Mouse (Mus musculus) myocyte (in vitro differentiated cells): ENCODE measurements around the gene Klk1b21. TPM values are rescaled to one million over a fixed set of nuclear protein-coding genes. Genes with fewer than 3 reads are reported as not detected.

ENCODE experiments used
- H3K27me3 ChIP-seq: one replicate; pipeline ENCODE4 v1.6.1; 2011; ENCODE audit not compliant: control insufficient read depth, insufficient read depth, insufficient read length
- H3K36me3 ChIP-seq: one replicate; pipeline ENCODE4 v1.6.1; 2011; ENCODE audit not compliant: control insufficient read depth, insufficient read depth
- H3K4me2 ChIP-seq: one replicate; pipeline ENCODE4 v1.6.1; 2011; ENCODE audit warnings: low read depth, control low read depth
- H3K4me3 ChIP-seq: one replicate; pipeline ENCODE4 v1.5.1; 2011; ENCODE audit warnings: mild to moderate bottlenecking, control low read depth, moderate library complexity
- H3K79me2 ChIP-seq: one replicate; pipeline ENCODE4 v1.6.1; 2011; ENCODE audit not compliant: control insufficient read depth, insufficient read depth
- H3ac ChIP-seq: one replicate; pipeline ENCODE4 v1.6.1; 2011; ENCODE audit not compliant: control insufficient read depth, insufficient read length
- CEBPB ChIP-seq: IDR thresholded peaks from 2 replicates; pipeline ENCODE4 v1.6.1; 2011; ENCODE audit warnings: mild to moderate bottlenecking, moderate library complexity; ENCODE audit not compliant: poor library complexity, insufficient read depth, severe bottlenecking
- E2F4 ChIP-seq: IDR thresholded peaks from one replicate; pipeline ENCODE4 v1.6.1; 2011; ENCODE audit warnings: mild to moderate bottlenecking, control low read depth, moderate library complexity; ENCODE audit not compliant: insufficient read depth
- MAX ChIP-seq: IDR thresholded peaks from one replicate; pipeline ENCODE4 v1.6.1; 2011; ENCODE audit warnings: low read depth, mild to moderate bottlenecking, control low read depth
- MYOD1 ChIP-seq, 3 experiments: IDR thresholded peaks; one replicate each; pipeline ENCODE4 v1.6.1; 2011; ENCODE audit warnings: control low read depth in 2 of 3, low read depth in 2 of 3, mild to moderate bottlenecking in 2 of 3, moderate library complexity in 1 of 3; ENCODE audit not compliant: insufficient read length in 2 of 3, control insufficient read depth in 1 of 3
- MYOG ChIP-seq, 3 experiments: IDR thresholded peaks; one replicate each; pipeline ENCODE4 v1.6.1; 2011; ENCODE audit warnings: control low read depth in 2 of 3, low read depth in 2 of 3, mild to moderate bottlenecking in 2 of 3; ENCODE audit not compliant: insufficient read length in 2 of 3, control insufficient read depth in 1 of 3, insufficient read depth in 1 of 3
- POLR2A ChIP-seq: IDR thresholded peaks from one replicate; pipeline ENCODE4 v1.6.1; 2011; ENCODE audit warnings: low read depth, mild to moderate bottlenecking, control low read depth, moderate library complexity; ENCODE audit not compliant: insufficient read length
- POLR2AphosphoS2 ChIP-seq: IDR thresholded peaks from one replicate; pipeline ENCODE4 v1.6.1; 2011; ENCODE audit warnings: low read depth, control low read depth; ENCODE audit not compliant: insufficient read length
- REST ChIP-seq: IDR thresholded peaks from one replicate; pipeline ENCODE4 v1.6.1; 2011; ENCODE audit warnings: mild to moderate bottlenecking, control low read depth, moderate library complexity; ENCODE audit not compliant: insufficient read depth, insufficient read length
- SRF ChIP-seq: IDR thresholded peaks from one replicate; pipeline ENCODE4 v1.6.1; 2011; ENCODE audit warnings: low read depth; ENCODE audit not compliant: control insufficient read depth, insufficient read length
- TCF12 ChIP-seq: IDR thresholded peaks from one replicate; pipeline ENCODE4 v1.6.1; 2011; ENCODE audit warnings: mild to moderate bottlenecking, control low read depth; ENCODE audit not compliant: poor library complexity, insufficient read depth, severe bottlenecking
- TCF3 ChIP-seq: IDR thresholded peaks from one replicate; pipeline ENCODE4 v1.6.1; 2011; ENCODE audit warnings: low read depth, control low read depth; ENCODE audit not compliant: insufficient read length
- USF1 ChIP-seq: IDR thresholded peaks from one replicate; pipeline ENCODE4 v1.6.1; 2011; ENCODE audit warnings: low read depth, mild to moderate bottlenecking, control low read depth, moderate library complexity
- polyA plus RNA-seq: library from polyadenylated mRNA; unstranded; fragments of >200 nt; fragmentation: generic; extraction: Trizol; gene quantifications from one replicate; pipeline ENCODE4 v1.2.1, GENCODE M21; 2012; ENCODE audit warnings: missing spikeins

Gene Klk1b21
- polyA plus RNA-seq, 1 experiment = not detected

- TF ChIP-seq E2F4 (no peak), TCF12 (no peak), SRF (no peak), TCF3 (no peak), MYOG (IDR thresholded peaks at IDR 0.05; ENCODE audit: control insufficient read depth in 1 of 3, insufficient read depth in 1 of 3, insufficient read length in 2 of 3, low read depth in 2 of 3) (no peak), MYOD1 (IDR thresholded peaks at IDR 0.05; ENCODE audit: control insufficient read depth in 1 of 3, insufficient read length in 2 of 3, low read depth in 2 of 3) (no peak), USF1 (no peak), MAX (no peak), REST (no peak), CEBPB (no peak), POLR2A (no peak), POLR2AphosphoS2 (no peak)
- Histone ChIP-seq H3K79me2 (no peaks in the 10 kb centered on the region), H3K36me3 (no peaks in the 10 kb centered on the region)
Measured at GRCm38 (mm10) chr7:44136467-44136866, 34.3 kb downstream of the Klk1b21 start, which contains the start of gene Klk1b16. Klk1b16 (plus strand) TSS chr7:44136767.

More at GRCm38 (mm10) chr7:44136467-44136866, 34.3 kb downstream of the Klk1b21 start, which contains the start of gene Klk1b16:
- Histone ChIP-seq H3K4me3 (no peak within 1 kb of the TSS), H3ac (no peak within 1 kb of the TSS), H3K27me3 (no peaks in the 10 kb centered on the region), H3K4me2 (no peak within 1 kb of the TSS)

Other genes starting within 250 kb of the Klk1b21 start
- gene Klk4, start 221.2 kb upstream of the Klk1b21 start, polyA plus RNA-seq = 0.22 TPM
- not detected for gene Klk15, start 168.6 kb upstream of the Klk1b21 start, polyA plus RNA-seq
- gene Klk1b8, start 151.7 kb upstream of the Klk1b21 start, polyA plus RNA-seq = not detected
- gene Klk1b1, start 135.6 kb upstream of the Klk1b21 start, polyA plus RNA-seq = not detected
- gene Klk1b9, start 126.3 kb upstream of the Klk1b21 start, polyA plus RNA-seq = not detected
- gene Klk1b11, start 106.5 kb upstream of the Klk1b21 start, polyA plus RNA-seq = not detected
- 0.32 TPM for gene Klk1b26, start 90.2 kb upstream of the Klk1b21 start, polyA plus RNA-seq
- gene Klk1b27, start 50.0 kb upstream of the Klk1b21 start, polyA plus RNA-seq = 0.11 TPM
- gene Klk1b22, start 10.3 kb downstream of the Klk1b21 start, polyA plus RNA-seq = 1.1 TPM
- not detected for gene Klk1b16, start 34.4 kb downstream of the Klk1b21 start, polyA plus RNA-seq
- gene Klk1b24, start 85.9 kb downstream of the Klk1b21 start, polyA plus RNA-seq = not detected
- not detected for gene Klk1b3, start 95.9 kb downstream of the Klk1b21 start, polyA plus RNA-seq
- not detected for gene Klk1b4, start 105.1 kb downstream of the Klk1b21 start, polyA plus RNA-seq
- not detected for gene Klk1b5, start 113.6 kb downstream of the Klk1b21 start, polyA plus RNA-seq
- not detected for gene Klk1, start 123.0 kb downstream of the Klk1b21 start, polyA plus RNA-seq
- gene Gm36864, start 133.8 kb downstream of the Klk1b21 start, polyA plus RNA-seq = not detected
- 0.62 TPM for gene 1700028J19Rik, start 144.4 kb downstream of the Klk1b21 start, polyA plus RNA-seq
- gene 2410002F23Rik, start 144.4 kb downstream of the Klk1b21 start, polyA plus RNA-seq = 40.9 TPM
- gene Acp4, start 155.1 kb downstream of the Klk1b21 start, polyA plus RNA-seq = 0.06 TPM
- not detected for gene Gm15517, start 159.1 kb downstream of the Klk1b21 start, polyA plus RNA-seq
- gene Clec11a, start 204.6 kb downstream of the Klk1b21 start, polyA plus RNA-seq = 0.60 TPM
- 0.10 TPM for gene Shank1, start 207.9 kb downstream of the Klk1b21 start, polyA plus RNA-seq